Mouse (Mus musculus) megakaryocyte-erythroid progenitor cell, adult 5 weeks (primary cell): Measurements from ENCODE around the gene Hist1h3i. TPM values are rescaled to one million over a fixed set of nuclear protein-coding genes. Genes with fewer than 3 reads are reported as not detected.

ENCODE experiments used
- polyA plus RNA-seq: library from polyadenylated mRNA; stranded (reverse); fragments of >175 nt; gene quantifications from 2 replicates; pipeline ENCODE4 v1.2.3, GENCODE M21; 2012

The Hist1h3i gene
- polyA plus RNA-seq, result 37.8 and 49.3 TPM in 2 replicates

DNA sequence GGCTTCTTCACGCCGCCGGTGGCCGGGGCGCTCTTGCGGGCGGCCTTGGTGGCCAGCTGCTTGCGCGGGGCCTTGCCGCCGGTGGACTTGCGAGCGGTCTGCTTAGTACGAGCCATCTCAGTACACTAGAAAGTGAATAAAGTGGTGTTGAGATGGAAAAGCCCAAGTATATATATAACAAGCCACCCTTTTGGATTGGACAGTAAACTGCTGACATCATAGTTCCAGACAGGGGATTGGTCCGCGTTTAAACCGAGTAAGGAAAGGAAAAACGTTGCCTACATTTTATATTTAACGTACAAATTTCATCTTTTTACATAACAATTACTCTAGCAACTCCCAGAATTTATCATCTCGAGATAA, at the start of gene Hist1h3i:
Gene Hist1h3i, minus strand, starts transcription at position 116 of the 363 bp plus-strand sequence.

DNA sequence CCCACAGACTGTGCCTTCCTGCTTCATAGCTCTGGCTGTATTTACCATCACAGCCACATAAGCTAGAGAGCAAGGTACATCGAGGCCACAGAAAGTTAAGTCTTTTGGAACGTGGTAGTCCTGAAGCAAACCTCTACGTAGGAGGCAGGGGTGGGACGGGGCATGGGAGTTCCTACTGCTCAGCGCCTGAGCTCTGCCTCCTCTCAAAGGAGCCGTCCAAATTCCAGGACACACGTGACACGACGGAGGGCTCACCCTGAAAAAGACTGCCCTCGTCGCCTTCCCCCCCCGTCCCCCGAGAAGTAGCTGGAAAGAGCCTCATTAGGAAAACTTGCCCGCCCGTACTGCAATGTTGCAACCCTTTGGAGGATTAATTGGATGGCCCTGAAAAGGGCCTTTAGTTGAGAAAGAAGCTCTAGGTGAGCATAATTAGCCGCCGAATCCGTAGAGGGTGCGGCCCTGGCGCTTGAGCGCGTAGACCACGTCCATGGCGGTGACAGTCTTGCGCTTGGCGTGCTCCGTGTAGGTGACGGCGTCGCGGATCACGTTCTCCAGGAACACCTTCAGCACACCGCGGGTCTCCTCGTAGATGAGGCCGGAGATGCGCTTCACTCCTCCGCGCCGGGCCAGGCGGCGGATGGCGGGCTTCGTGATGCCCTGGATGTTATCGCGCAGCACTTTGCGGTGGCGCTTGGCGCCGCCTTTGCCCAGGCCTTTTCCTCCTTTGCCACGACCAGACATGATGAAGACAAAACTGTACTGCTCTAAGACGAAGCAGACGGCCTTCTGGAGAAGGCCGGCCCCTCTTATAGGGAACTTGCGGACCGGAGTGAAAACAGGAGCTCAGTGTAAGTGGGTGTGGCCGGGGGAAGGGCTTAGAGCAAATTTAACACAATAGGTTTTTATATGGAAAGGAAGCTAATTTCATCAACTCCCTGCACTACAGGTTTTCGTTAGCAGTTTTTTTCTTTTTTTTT, 48.5 kb upstream of the Hist1h3i start, which contains the start of gene Hist1h4n:
Gene Hist1h4n, minus strand, starts transcription at position 779 of the 977 bp plus-strand sequence.

DNA sequence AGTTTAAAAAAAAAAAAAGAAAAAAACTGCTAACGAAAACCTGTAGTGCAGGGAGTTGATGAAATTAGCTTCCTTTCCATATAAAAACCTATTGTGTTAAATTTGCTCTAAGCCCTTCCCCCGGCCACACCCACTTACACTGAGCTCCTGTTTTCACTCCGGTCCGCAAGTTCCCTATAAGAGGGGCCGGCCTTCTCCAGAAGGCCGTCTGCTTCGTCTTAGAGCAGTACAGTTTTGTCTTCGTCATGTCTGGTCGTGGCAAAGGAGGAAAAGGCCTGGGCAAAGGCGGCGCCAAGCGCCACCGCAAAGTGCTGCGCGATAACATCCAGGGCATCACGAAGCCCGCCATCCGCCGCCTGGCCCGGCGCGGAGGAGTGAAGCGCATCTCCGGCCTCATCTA, 28.4 kb upstream of the Hist1h3i start, which contains the start of gene Hist1h4m:
Gene Hist1h4m, plus strand, starts transcription at position 208 of the 400 bp plus-strand sequence.

DNA sequence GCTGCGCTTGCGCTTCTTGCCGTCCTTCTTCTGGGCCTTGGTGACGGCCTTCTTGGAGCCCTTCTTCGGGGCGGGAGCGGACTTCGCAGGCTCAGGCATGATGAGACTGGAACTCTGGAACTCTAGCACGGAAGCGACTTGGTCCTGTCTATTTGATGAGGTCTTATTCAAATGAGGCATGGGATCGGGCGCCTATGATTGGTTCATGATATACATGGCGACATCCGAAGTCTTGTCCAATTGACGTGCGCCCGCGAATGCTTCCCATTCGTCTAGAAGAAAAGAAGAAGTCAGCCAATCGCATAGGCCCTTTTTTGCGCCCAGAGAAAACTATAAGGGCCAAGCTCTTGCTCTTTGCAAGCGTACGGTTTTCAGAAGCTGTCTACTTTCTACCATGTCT, 26.9 kb upstream of the Hist1h3i start, which contains the start of the genes Hist1h2bq and Hist1h2ao:
Gene Hist1h2bq, minus strand, starts transcription at position 125 of the 400 bp plus-strand sequence.
Gene Hist1h2ao, plus strand, starts transcription at position 393 of the 400 bp plus-strand sequence.

DNA sequence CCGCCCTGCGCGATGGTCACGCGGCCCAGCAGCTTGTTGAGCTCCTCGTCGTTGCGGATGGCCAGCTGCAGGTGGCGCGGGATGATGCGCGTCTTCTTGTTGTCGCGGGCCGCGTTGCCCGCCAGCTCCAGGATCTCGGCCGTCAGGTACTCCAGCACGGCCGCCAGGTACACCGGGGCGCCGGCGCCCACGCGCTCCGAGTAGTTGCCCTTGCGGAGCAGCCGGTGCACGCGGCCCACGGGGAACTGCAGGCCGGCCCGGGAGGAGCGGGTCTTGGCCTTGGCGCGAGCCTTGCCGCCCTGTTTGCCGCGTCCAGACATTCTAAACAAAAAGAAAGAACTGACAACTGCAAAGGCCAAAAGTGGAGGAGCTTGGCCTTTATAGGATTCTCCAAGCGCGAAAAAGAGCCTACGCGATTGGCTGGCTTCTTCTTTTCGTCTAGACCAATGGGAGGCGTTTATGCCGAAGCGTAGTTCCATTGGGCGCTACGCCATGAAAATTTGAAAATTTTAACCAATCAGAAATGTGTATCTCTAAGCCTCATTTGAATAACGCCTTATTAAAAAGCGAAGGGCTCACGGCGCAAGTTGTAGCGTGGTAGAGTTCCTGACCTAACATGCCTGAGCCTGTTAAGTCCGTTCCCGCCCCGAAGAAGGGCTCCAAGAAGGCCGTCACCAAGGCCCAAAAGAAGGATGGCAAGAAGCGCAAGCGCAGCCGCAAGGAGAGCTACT, 3.9 kb upstream of the Hist1h3i start, which contains the start of the genes Hist1h2an and Hist1h2bp:
Gene Hist1h2an, minus strand, starts transcription at position 320 of the 731 bp plus-strand sequence.
Gene Hist1h2bp, plus strand, starts transcription at position 563 of the 731 bp plus-strand sequence.

DNA sequence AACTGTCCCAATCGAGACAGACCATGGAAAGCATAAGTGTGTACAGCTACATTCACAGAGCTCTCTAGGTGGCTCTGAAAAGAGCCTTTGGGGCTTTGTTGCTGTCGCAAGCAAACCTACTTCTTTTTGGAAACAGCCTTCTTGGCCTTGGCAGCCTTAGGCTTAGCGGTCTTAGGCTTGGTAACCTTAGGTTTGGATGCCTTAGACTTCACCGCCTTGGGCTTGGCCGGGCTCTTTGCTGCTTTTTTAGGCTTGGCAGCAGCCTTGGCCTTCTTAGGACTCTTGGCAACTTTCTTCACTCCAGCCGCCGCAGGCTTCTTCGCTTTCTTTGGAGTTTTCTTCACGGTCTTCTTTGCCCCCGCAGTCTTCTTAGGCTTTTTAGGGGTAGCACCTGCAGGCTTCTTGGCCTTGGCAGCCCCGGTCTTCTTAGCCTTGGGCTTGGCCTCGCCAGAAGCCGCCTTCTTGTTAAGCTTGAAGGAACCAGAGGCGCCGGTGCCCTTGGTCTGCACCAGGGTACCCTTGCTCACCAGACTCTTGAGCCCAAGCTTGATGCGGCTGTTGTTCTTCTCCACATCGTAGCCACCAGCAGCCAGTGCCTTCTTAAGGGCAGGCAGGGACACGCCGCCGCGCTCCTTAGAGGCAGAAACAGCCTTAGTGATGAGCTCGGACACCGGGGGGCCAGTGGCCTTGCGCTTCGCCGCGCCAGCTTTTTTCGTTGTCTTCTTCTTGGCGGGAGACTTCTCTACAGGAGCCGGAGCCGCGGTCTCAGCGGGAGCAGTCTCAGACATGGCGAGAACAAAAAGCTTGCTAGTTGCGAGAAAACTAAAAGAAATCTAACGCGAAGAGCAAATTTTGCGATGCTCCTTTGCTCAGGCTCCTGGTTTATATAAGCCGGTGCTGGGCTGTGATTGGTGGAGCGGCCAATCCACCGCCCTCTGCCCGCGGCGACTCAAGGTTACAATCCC, 3.1 kb downstream of the Hist1h3i start, which contains the start of gene Hist1h1b:
Gene Hist1h1b, minus strand, starts transcription at position 859 of the 965 bp plus-strand sequence.

DNA sequence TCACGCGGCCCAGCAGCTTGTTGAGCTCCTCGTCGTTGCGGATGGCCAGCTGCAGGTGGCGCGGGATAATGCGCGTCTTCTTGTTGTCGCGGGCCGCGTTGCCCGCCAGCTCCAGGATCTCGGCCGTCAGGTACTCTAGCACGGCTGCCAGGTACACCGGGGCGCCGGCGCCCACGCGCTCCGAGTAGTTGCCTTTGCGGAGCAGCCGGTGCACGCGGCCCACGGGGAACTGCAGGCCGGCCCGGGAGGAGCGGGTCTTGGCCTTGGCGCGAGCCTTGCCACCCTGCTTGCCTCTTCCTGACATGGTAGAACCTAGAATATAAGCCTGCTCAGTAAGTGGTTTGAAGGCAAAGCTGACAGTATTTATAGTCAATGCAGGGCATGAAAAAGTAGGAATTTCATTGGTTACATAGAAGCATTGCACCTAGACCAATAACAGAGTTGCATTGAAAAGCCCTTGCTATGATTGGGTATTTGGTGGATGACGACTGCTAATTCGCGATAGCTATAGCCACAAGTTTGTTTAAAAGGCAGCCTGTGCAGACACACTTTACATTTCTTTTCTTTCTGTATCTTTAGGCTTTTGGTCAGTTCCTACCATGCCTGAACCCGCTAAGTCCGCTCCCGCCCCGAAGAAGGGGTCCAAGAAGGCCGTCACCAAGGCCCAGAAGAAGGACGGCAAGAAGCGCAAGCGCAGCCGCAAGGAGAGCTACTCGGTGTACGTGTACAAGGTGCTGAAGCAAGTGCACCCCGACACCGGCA, 29.5 kb downstream of the Hist1h3i start, which contains the start of the genes Hist1h2ak and Hist1h2bn:
Gene Hist1h2ak, minus strand, starts transcription at position 304 of the 762 bp plus-strand sequence.
Gene Hist1h2bn, plus strand, starts transcription at position 600 of the 762 bp plus-strand sequence.

DNA sequence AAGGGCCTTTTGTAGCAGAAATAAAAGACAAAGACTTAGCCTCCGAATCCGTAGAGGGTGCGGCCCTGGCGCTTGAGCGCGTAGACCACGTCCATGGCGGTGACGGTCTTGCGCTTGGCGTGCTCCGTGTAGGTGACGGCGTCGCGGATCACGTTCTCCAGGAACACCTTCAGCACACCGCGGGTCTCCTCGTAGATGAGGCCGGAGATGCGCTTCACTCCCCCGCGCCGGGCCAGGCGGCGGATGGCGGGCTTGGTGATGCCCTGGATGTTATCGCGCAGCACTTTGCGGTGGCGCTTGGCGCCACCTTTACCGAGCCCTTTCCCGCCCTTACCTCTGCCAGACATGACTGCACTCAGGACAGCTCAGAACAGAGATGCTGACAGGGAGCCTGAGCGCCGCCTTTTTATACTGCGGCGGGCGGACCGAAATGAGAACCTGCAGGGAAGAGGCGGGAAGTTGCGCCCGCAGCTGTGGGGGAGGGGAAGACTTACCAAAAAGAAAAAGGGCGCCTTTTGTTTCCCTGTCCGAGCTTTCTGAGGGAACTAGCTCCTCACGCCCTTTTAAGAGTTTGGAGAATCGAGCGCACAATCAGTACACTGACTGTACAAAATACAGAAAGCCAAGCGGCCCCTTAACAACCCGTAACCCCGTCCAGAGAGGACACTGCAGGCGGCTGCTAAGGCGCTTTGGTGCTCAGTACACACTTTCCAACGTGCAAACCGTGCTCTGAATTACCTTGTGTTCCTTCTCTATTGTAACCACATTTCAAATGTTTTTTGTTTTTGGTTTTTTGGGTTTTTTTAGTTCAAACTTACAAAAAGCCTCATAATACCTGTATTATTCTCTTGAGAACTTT, 32.8 kb downstream of the Hist1h3i start, which contains the start of gene Hist1h4k:
Gene Hist1h4k, minus strand, starts transcription at position 347 of the 859 bp plus-strand sequence.

DNA sequence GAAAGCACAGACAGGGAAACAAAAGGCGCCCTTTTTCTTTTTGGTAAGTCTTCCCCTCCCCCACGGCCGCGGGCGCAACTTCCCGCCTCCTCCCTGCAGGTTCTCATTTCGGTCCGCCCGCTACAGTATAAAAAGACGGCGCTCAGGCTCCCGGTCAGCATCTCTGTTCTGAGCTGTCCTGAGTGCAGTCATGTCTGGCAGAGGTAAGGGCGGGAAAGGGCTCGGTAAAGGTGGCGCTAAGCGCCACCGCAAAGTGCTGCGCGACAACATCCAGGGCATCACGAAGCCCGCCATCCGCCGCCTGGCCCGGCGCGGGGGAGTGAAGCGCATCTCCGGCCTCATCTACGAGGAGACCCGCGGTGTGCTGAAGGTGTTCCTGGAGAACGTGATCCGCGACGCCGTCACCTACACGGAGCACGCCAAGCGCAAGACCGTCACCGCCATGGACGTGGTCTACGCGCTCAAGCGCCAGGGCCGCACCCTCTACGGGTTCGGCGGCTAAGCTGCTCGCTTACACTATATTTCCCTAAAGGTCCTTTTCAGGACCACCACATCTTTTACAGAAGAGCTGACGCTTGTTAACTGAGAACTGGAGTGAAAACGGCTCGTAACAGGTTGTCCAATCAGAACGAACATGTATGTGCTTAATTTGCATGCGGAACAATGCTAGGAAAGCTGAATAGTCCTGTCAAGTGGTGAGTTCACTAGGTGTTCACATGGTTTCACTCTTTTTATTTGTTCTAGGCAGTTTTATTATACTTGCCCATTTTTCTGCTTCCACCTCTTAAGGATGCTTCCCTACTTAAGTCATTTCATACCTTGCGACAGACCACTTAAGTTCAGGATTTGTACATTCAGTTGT, 48.0 kb downstream of the Hist1h3i start, which contains the start of gene Hist1h4j:
Gene Hist1h4j, plus strand, starts transcription at position 159 of the 862 bp plus-strand sequence.

Other genes starting within 250 kb of the Hist1h3i start
- gene Olfr1366, start 240.6 kb downstream of the Hist1h3i start, polyA plus RNA-seq, result not detected in 2 replicates
- gene Olfr1535, start 223.5 kb downstream of the Hist1h3i start, polyA plus RNA-seq, result not detected in 2 replicates
- not detected in 2 replicates for gene Olfr1364, start 201.6 kb downstream of the Hist1h3i start, polyA plus RNA-seq
- not detected in 2 replicates for gene Olfr1362, start 169.3 kb downstream of the Hist1h3i start, polyA plus RNA-seq
- not detected in 2 replicates for gene Olfr11, start 140.9 kb downstream of the Hist1h3i start, polyA plus RNA-seq
- gene Olfr1361, start 120.0 kb downstream of the Hist1h3i start, polyA plus RNA-seq, result 0.03 TPM in 1 of 2 replicates, not detected in the other
- not detected in 2 replicates for gene Olfr1360, start 106.0 kb downstream of the Hist1h3i start, polyA plus RNA-seq
- not detected in 2 replicates for gene Olfr1359, start 85.3 kb downstream of the Hist1h3i start, polyA plus RNA-seq
- gene Hist1h2bl, start 67.2 kb downstream of the Hist1h3i start, polyA plus RNA-seq, result 1.1 and 2.1 TPM in 2 replicates
- gene Hist1h2ai, start 66.9 kb downstream of the Hist1h3i start, polyA plus RNA-seq, result 16.6 and 27.9 TPM in 2 replicates
- 27.0 and 31.9 TPM in 2 replicates for gene Hist1h3h, start 65.7 kb downstream of the Hist1h3i start, polyA plus RNA-seq
- 1.7 and 4.9 TPM in 2 replicates for gene Hist1h2bm, start 61.3 kb downstream of the Hist1h3i start, polyA plus RNA-seq
- gene Hist1h4j, start 48.3 kb downstream of the Hist1h3i start, polyA plus RNA-seq, result 2.5 and 5.2 TPM in 2 replicates
- 19.1 and 29.2 TPM in 2 replicates for gene Hist1h4k, start 32.9 kb downstream of the Hist1h3i start, polyA plus RNA-seq
- 83.4 and 107 TPM in 2 replicates for gene Hist1h2ak, start 29.5 kb downstream of the Hist1h3i start, polyA plus RNA-seq
- 6.8 and 17.1 TPM in 2 replicates for gene Hist1h2bn, start 29.2 kb downstream of the Hist1h3i start, polyA plus RNA-seq
- 5.0 and 8.4 TPM in 2 replicates for gene Hist1h1b, start 2.7 kb downstream of the Hist1h3i start, polyA plus RNA-seq
- 29.4 and 41.7 TPM in 2 replicates for gene Hist1h2an, start 3.8 kb upstream of the Hist1h3i start, polyA plus RNA-seq
- gene Hist1h2bp, start 4.1 kb upstream of the Hist1h3i start, polyA plus RNA-seq, result 0.74 TPM in 2 replicates
- 2.3 and 7.9 TPM in 2 replicates for gene Hist1h2bq, start 26.8 kb upstream of the Hist1h3i start, polyA plus RNA-seq
- gene Hist1h2ao, start 27.1 kb upstream of the Hist1h3i start, polyA plus RNA-seq, result 9,267 and 13,368 TPM in 2 replicates
- 48.0 and 58.9 TPM in 2 replicates for gene Hist1h4m, start 28.4 kb upstream of the Hist1h3i start, polyA plus RNA-seq
- 4.8 and 10.5 TPM in 2 replicates for gene Hist1h4n, start 48.8 kb upstream of the Hist1h3i start, polyA plus RNA-seq
- gene Hist1h2ap, start 50.1 kb upstream of the Hist1h3i start, polyA plus RNA-seq, result 6,142 and 6,696 TPM in 2 replicates
- 5.8 TPM in 1 of 2 replicates, not detected in the other for gene Hist1h2br, start 50.4 kb upstream of the Hist1h3i start, polyA plus RNA-seq
- 0.39 and 0.64 TPM in 2 replicates for gene Zfp184, start 161.7 kb upstream of the Hist1h3i start, polyA plus RNA-seq
- 0.06 TPM in 1 of 2 replicates, not detected in the other for gene Pom121l2, start 197.8 kb upstream of the Hist1h3i start, polyA plus RNA-seq
- 3.2 and 6.9 TPM in 2 replicates for gene Prss16, start 226.4 kb upstream of the Hist1h3i start, polyA plus RNA-seq